Mouse (Mus musculus) frontal cortex, postnatal 10 days (tissue): ENCODE measurements around the gene Efcab8.

ENCODE experiments used
- DNase-seq, 2 experiments: peaks; one replicate each; pipeline ENCODE4 v3.0.0; 2022; ENCODE audit warnings: low spot score in 2 of 2, mixed read lengths in 1 of 2

Efcab8 gene

GRCm38 (mm10) chr2:153779394-153779981, at the start of gene Efcab8:
Gene Efcab8, plus strand, starts transcription at chr2:153779931.
- DNase-seq = no peak

- no peak for DNase-seq
Measured at GRCm38 (mm10) chr2:153734033-153734432, 45.7 kb upstream of the Efcab8 start.

- DNase-seq = peak; percentile 99 to 100
Measured at GRCm38 (mm10) chr2:153740500-153741436, 39.0 kb upstream of the Efcab8 start, which contains the start of gene Mapre1. Gene Mapre1, plus strand, starts transcription at chr2:153741274.

GRCm38 (mm10) chr2:153741437-153742065, 38.2 kb upstream of the Efcab8 start:
- DNase-seq = no peak

- DNase-seq = no peak
Measured at GRCm38 (mm10) chr2:153747994-153748393, 31.7 kb upstream of the Efcab8 start.

GRCm38 (mm10) chr2:153750363-153750762, 29.4 kb upstream of the Efcab8 start:
- DNase-seq = no peak

GRCm38 (mm10) chr2:153762121-153762520, 17.6 kb upstream of the Efcab8 start:
- DNase-seq = no peak

- no peak for DNase-seq
Measured at GRCm38 (mm10) chr2:153767484-153767883, 12.2 kb upstream of the Efcab8 start.

- no peak for DNase-seq
Measured at GRCm38 (mm10) chr2:153768881-153769280, 10.8 kb upstream of the Efcab8 start.

GRCm38 (mm10) chr2:153772950-153773349, 6.8 kb upstream of the Efcab8 start:
- no peak for DNase-seq

GRCm38 (mm10) chr2:153775472-153775871, 4.3 kb upstream of the Efcab8 start:
- DNase-seq = no peak

GRCm38 (mm10) chr2:153778638-153779362, 931 bp upstream of the Efcab8 start:
- peak; percentile 36 to 50 for DNase-seq

GRCm38 (mm10) chr2:153781181-153781580, 1.4 kb downstream of the Efcab8 start:
- no peak for DNase-seq

- no peak for DNase-seq
Measured at GRCm38 (mm10) chr2:153784668-153785067, 4.9 kb downstream of the Efcab8 start.

- no peak for DNase-seq
Measured at GRCm38 (mm10) chr2:153793366-153793765, 13.6 kb downstream of the Efcab8 start.

- no peak for DNase-seq
Measured at GRCm38 (mm10) chr2:153795090-153795489, 15.4 kb downstream of the Efcab8 start.

GRCm38 (mm10) chr2:153807464-153807863, 27.7 kb downstream of the Efcab8 start:
- DNase-seq = peak; percentile 44

GRCm38 (mm10) chr2:153808146-153808545, 28.4 kb downstream of the Efcab8 start:
- DNase-seq = no peak

GRCm38 (mm10) chr2:153808841-153809240, 29.1 kb downstream of the Efcab8 start:
- DNase-seq = no peak

- no peak for DNase-seq
Measured at GRCm38 (mm10) chr2:153809921-153810320, 30.2 kb downstream of the Efcab8 start.

GRCm38 (mm10) chr2:153822005-153822543, 42.3 kb downstream of the Efcab8 start:
- DNase-seq = no peak
